Mouse (Mus musculus): ENCODE results near the gene Myh14.

DNA sequence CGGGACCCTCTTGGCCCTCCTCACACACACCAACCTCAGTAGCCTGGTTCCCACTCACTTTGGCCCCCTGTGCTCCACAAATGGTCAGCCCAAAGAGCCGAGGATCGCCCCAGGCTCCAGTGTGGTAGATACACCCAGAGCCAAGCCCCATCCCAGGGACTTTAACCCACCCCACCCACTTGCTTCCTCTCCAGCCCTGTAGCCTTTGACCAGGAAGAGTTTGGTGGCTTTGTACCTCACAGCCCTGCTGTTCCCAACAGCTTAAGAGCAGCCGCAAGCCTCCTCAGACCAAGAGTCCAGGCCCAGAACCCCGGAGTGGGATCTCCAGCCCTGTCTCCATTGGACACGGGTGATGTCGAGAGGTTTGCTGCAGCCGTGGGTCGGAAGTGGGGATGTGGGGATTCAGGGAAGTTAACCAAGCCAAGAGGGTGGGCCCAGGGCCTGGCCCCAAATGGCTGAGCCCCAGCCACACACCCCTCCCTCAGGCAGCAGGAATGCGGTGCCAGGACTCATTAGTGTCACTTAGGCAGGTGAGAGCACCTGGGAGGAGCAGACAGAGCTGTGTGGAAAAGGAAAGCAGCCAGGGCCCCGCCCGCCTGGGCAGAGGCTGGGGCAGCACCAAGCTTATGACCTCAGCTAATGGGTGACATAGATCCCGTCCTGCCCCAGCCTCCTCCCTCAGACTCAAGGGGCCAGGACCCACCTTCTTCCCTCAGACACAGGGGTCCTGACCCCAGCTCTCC lies 2.5 kb downstream of the Myh14 start:
- TF ChIP-seq CHD2 (IDR thresholded peaks at IDR 0.05; ENCODE audit: low read depth, low read length) (no peak), HCFC1 (IDR thresholded peaks at IDR 0.05; ENCODE audit: borderline replicate concordance, insufficient read depth, low read length) (no peak)
